Mouse (Mus musculus) ES-Bruce4 (cell line): Measurements from ENCODE around the gene Cox15. TPM values are rescaled to one million over a fixed set of nuclear protein-coding genes. Genes with fewer than 3 reads are reported as not detected.
A peak's percentile ranks its signal among the peaks of the same experiment; 100 is the strongest.

Source experiments
- H3K27ac ChIP-seq: 2 replicates; pipeline ENCODE4 v1.5.1; 2012; ENCODE audit warnings: low read length, inconsistent platforms; ENCODE audit not compliant: insufficient read depth
- H3K27me3 ChIP-seq: 2 replicates; pipeline ENCODE4 v1.6.1; 2012; ENCODE audit warnings: mild to moderate bottlenecking, low read length, inconsistent platforms; ENCODE audit not compliant: control insufficient read depth, poor library complexity, insufficient read depth, severe bottlenecking
- H3K36me3 ChIP-seq: 2 replicates; pipeline ENCODE4 v1.6.1; 2012; ENCODE audit warnings: inconsistent platforms, mild to moderate bottlenecking, low read length, moderate library complexity; ENCODE audit not compliant: control insufficient read depth, poor library complexity, insufficient read depth, severe bottlenecking
- H3K4me1 ChIP-seq: one replicate; pipeline ENCODE4 v1.8.1; 2011; ENCODE audit warnings: low read length; ENCODE audit not compliant: control insufficient read depth, insufficient read depth
- H3K4me3 ChIP-seq: 2 replicates; pipeline ENCODE4 v1.5.1; 2011; ENCODE audit warnings: low read depth, mild to moderate bottlenecking, low read length
- H3K9ac ChIP-seq: 2 replicates; pipeline ENCODE4 v1.6.1; 2012; ENCODE audit warnings: low read depth, mild to moderate bottlenecking, inconsistent platforms; ENCODE audit not compliant: poor library complexity, severe bottlenecking
- H3K9me3 ChIP-seq: replicated peaks from 2 replicates; pipeline ENCODE4 v1.6.1; 2012; ENCODE audit warnings: mild to moderate bottlenecking, low read length, inconsistent platforms; ENCODE audit not compliant: control insufficient read depth, poor library complexity, insufficient read depth, severe bottlenecking
- CTCF ChIP-seq: IDR thresholded peaks from one replicate; pipeline ENCODE4 v1.8.1; 2011; ENCODE audit warnings: low read depth, low read length
- EP300 ChIP-seq: IDR thresholded peaks from 2 replicates; pipeline ENCODE4 v1.6.1; 2011; ENCODE audit warnings: low read depth, low read length; ENCODE audit not compliant: insufficient read depth
- POLR2A ChIP-seq: IDR thresholded peaks from one replicate; pipeline ENCODE4 v1.8.1; 2011; ENCODE audit warnings: low read length; ENCODE audit not compliant: insufficient read depth
- polyA plus RNA-seq: library from polyadenylated mRNA; stranded (reverse); fragments of >200 nt; gene quantifications from 2 replicates; pipeline ENCODE4 v1.2.4, GENCODE M21; 2011; ENCODE audit warnings: low read depth; ENCODE audit not compliant: missing spikeins, insufficient read depth, insufficient read length

Cox15 gene
- polyA plus RNA-seq, 1 experiment, result 29.9 TPM

DNA sequence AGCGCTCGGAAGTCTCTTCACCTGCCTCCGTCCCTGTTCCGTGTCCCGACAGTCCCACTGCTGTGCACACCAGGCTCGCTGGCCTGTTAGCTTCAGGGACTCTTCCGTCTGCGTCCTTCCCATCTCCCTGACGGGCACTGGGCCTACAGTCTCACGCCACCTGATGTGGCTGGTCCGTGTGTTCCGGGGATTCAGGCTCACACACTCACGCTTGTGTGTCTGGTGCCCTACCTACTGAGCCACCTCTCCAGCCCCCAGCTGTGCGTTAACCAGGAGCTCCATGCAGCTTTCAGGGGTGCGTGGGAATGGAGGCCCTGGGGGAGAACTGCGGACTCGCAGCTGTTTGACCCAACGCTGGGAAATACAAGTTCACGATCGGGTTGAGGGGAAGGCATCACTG is 28.6 kb downstream of the Cox15 start:
- TF ChIP-seq CTCF (no peak), POLR2A (no peak), EP300 (no peak)
- H3K9me3 ChIP-seq, result no peaks in the 10 kb centered on the region
- H3K4me1 ChIP-seq, result no peaks in the 10 kb centered on the region
- H3K27me3 ChIP-seq, result no peaks in the 10 kb centered on the region
- H3K9ac ChIP-seq, result no peak overlapping the region
- no peak overlapping the region for H3K4me3 ChIP-seq
- H3K27ac ChIP-seq, result no peak overlapping the region
- no peaks in the 10 kb centered on the region for H3K36me3 ChIP-seq

DNA sequence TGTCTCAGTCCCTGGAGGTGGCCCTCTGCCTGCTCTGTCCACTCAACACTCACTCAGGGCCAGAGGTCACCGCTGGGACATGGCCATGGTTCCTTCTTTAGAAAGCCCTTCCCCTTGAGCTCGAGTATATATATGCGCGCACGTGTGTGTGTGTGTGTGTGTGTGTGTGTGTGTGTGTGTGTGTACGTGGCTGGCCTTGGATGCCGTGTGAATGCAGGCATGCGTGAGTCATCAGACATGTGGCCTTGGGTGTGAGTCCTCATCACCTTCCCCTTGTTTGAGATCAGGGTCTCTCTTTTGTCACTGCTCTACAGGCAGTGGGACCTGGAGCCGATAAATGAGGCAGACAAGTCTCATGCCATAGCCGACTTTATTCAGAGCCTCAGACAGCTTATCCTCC is 29.3 kb downstream of the Cox15 start:
- no peak overlapping the region for H3K27ac ChIP-seq
- H3K36me3 ChIP-seq, result no peaks in the 10 kb centered on the region
- H3K9me3 ChIP-seq, result no peaks in the 10 kb centered on the region
- no peak overlapping the region for H3K9ac ChIP-seq
- TF ChIP-seq POLR2A, result no peak
- TF ChIP-seq CTCF, result no peak
- TF ChIP-seq EP300, result no peak
- no peak overlapping the region for H3K4me3 ChIP-seq
- H3K4me1 ChIP-seq, result no peaks in the 10 kb centered on the region
- H3K27me3 ChIP-seq, result no peaks in the 10 kb centered on the region

DNA sequence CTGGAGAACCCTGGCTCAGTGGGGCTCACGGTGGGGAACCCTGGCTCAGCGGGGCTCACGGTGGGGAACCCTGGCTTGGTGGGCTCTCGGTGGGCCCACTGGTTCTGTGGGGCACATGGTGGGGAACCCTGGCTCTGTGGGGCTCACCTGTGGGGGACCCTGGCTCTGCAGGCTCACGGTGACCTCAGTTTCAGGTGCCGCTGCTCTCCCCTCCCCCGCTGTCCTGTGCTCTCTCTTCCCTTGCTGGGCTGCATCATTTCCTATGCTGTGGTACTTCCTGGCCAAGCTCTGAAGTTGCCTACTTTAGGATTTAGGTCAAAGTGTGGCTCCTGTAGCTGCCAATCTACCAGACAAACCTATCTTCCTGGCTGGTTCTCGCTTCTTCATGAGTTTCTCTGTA is 29.9 kb downstream of the Cox15 start:
- H3K27me3 ChIP-seq, result no peaks in the 10 kb centered on the region
- H3K4me1 ChIP-seq, result no peaks in the 10 kb centered on the region
- no peak overlapping the region for H3K4me3 ChIP-seq
- TF ChIP-seq EP300 (no peak), CTCF (no peak), POLR2A (no peak)
- H3K27ac ChIP-seq, result no peak overlapping the region
- no peaks in the 10 kb centered on the region for H3K36me3 ChIP-seq
- H3K9me3 ChIP-seq, result no peaks in the 10 kb centered on the region
- no peak overlapping the region for H3K9ac ChIP-seq

DNA sequence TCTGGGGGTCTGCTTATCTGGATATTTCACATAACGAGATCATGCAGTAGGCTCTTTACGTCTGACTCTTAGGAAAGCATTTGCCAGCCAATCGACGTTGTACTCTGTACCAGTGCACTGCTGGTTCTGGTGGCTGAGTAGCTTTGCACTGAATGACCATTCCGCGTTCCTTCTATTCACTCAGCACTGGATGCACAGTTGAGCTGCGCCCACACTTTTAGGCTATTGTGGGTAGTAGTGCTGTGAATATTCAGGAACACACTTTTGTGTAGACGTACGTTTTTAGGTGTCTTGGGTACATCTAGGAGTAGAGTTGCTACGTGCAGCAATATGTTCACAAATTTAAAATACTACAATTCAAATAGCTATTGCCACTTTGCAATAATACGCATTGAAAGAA is 32.7 kb downstream of the Cox15 start:
- no peaks in the 10 kb centered on the region for H3K36me3 ChIP-seq
- TF ChIP-seq POLR2A, result no peak
- TF ChIP-seq CTCF, result no peak
- no peak for TF ChIP-seq EP300
- H3K27me3 ChIP-seq, result no peaks in the 10 kb centered on the region

DNA sequence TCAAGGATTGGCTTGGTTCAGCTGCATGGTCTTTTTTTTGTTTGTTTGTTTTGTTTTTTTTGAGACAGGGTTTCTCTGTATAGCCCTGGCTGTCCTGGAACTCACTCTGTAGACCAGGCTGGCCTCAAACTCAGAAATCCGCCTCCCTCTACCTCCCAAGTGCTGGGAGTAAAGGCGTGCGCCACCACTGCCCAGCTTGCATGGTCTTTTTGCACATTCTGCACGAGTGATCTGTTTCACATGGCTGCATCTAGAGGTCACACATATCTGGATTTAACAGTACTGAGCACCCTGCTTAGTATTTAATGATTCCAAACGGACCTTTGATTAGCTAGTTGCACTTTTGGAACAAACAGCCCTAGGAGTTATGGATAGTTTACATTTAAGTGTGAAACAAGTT is 40.8 kb downstream of the Cox15 start:
- Histone ChIP-seq H3K4me1 (no peaks in the 10 kb centered on the region), H3K27ac (no peak overlapping the region), H3K9ac (no peak overlapping the region), H3K27me3 (no peaks in the 10 kb centered on the region), H3K9me3 (no peaks in the 10 kb centered on the region), H3K36me3 (no peaks in the 10 kb centered on the region), H3K4me3 (no peak overlapping the region)
- TF ChIP-seq EP300 (no peak), CTCF (no peak), POLR2A (no peak)

More for the DNA sequence above, 32.7 kb downstream of the Cox15 start:
- no peak overlapping the region for H3K27ac ChIP-seq
- H3K9ac ChIP-seq, result no peak overlapping the region
- no peaks in the 10 kb centered on the region for H3K4me1 ChIP-seq
- H3K9me3 ChIP-seq, result no peaks in the 10 kb centered on the region
- no peak overlapping the region for H3K4me3 ChIP-seq

DNA sequence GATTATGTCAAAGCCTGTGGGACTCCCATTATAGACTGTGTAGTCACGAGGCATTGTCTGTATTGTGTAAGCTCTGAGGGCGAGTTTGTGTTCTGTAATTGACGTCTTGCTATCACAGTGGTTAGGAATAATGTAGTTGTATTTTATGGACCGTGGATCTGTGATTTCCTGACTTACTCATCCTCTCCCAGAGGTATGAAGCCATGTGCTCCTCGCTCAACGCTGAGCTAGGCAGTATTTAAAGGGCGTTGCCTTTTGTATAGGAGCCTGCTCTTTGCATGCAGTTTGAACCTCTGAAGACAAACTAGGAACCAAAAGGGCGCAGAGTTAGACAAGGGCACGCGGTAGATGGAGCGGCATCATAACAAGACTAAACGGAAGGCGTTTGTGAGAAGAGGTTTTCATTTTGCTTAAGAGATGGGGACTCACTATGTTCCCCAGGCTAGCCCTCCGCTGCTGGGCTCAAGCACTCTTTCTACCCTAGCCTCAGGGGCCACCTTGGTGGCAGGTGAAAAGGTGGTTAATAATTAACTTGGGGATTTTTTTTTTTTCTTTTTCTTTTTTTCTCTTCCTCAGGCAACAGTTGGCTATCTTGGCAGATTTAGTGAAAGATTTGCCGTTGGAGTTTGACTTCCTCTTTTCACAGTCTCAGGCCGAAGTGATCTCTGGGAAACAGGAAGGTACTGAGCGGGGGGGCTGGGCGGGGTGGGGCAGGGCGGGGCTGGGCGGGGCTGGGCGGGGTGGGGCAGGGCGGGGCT is 41.5 kb downstream of the Cox15 start:
- no peaks in the 10 kb centered on the region for H3K4me1 ChIP-seq
- TF ChIP-seq CTCF, result no peak
- TF ChIP-seq POLR2A, result no peak
- no peak for TF ChIP-seq EP300
- H3K9me3 ChIP-seq, result no peaks in the 10 kb centered on the region
- 0 out of 2 replicates have a peak overlapping the region, but pooled peaks have one; percentile 34 for H3K9ac ChIP-seq
- peak overlapping the region; percentile 9; the same call in 1 of the 2 replicates for H3K27ac ChIP-seq
- H3K4me3 ChIP-seq, result peak overlapping the region; percentile 53; the same call in 1 of the 2 replicates
- no peaks in the 10 kb centered on the region for H3K36me3 ChIP-seq
- H3K27me3 ChIP-seq, result no peaks in the 10 kb centered on the region
